Mouse (Mus musculus) embryonic facial prominence, embryonic 14.5 days (tissue): ENCODE results near the gene Nsmce1. TPM values are rescaled to one million over a fixed set of nuclear protein-coding genes. Genes with fewer than 3 reads are reported as not detected.
"Not testable (repeated sequence)": the region's sequence is repeated elsewhere in the genome, so short reads cannot be mapped to it uniquely, and the experiment has no call there.

Experiments
- ATAC-seq: fragments of 200-750 bp; cut with Nextera tagmentation; 2 replicates; pipeline ENCODE4 v1.8.0; 2017; ENCODE audit warnings: low read depth, moderate number of reproducible peaks, moderate TSS enrichment
- DNase-seq: peaks from one replicate; pipeline ENCODE4 v3.0.0-alpha.2; 2015; ENCODE audit warnings: low spot score
- H3K27ac ChIP-seq: fragments of 300-500 bp; sonication (generic); replicated peaks from 2 replicates; pipeline ENCODE4 v1.5.1; 2014; ENCODE audit warnings: low read depth, mild to moderate bottlenecking, low read length, moderate library complexity
- H3K27me3 ChIP-seq: fragments of 300-500 bp; sonication (generic); replicated peaks from 2 replicates; pipeline ENCODE4 v1.6.1; 2014; ENCODE audit warnings: low read length; ENCODE audit not compliant: control insufficient read depth, insufficient read depth
- H3K36me3 ChIP-seq: fragments of 300-500 bp; sonication (generic); 2 replicates; pipeline ENCODE4 v1.6.1; 2014; ENCODE audit warnings: low read length, mixed read lengths; ENCODE audit not compliant: control insufficient read depth, insufficient read depth
- H3K4me1 ChIP-seq: fragments of 300-500 bp; sonication (generic); 2 replicates; pipeline ENCODE4 v1.6.1; 2014; ENCODE audit warnings: antibody characterized with exemption, low read length; ENCODE audit not compliant: control insufficient read depth, insufficient read depth
- H3K4me2 ChIP-seq: fragments of 300-500 bp; sonication (generic); 2 replicates; pipeline ENCODE4 v1.6.1; 2014; ENCODE audit warnings: low read depth, mild to moderate bottlenecking, low read length, moderate library complexity, mixed read lengths
- H3K4me3 ChIP-seq: fragments of 300-500 bp; sonication (generic); 2 replicates; pipeline ENCODE4 v1.5.1; 2014; ENCODE audit warnings: low read depth, mild to moderate bottlenecking, low read length
- H3K9ac ChIP-seq: fragments of 300-500 bp; sonication (generic); 2 replicates; pipeline ENCODE4 v1.6.1; 2014; ENCODE audit warnings: low read depth, mild to moderate bottlenecking, low read length, moderate library complexity, mixed read lengths
- H3K9me3 ChIP-seq: fragments of 300-500 bp; sonication (generic); 2 replicates; pipeline ENCODE4 v1.6.1; 2016; ENCODE audit warnings: low read length; ENCODE audit not compliant: control insufficient read depth
- WGBS: fragments of 180-500 bp; shearing (Covaris S2); extraction: QIAGEN DNeasy Blood & Tissue Kit; methylation state at CpG from one replicate; pipeline ENCODE4 v1.1.7; 2014; 5-methylcytosine and 5-hydroxymethylcytosine counted together
- polyA plus RNA-seq: library from polyadenylated mRNA; unstranded; fragments of >200 nt; fragmentation: Nextera tagmentation; extraction: Ambion mirVana; gene quantifications from 2 replicates; pipeline ENCODE4 v1.2.1, GENCODE M21; 2014

The Nsmce1 gene
- polyA plus RNA-seq, 1 experiment from 2014 or later, result 115 TPM

- H3K4me1 ChIP-seq, result peaks cover 7% of the 10 kb centered on the region
- H3K27me3 ChIP-seq, result no peaks in the 10 kb centered on the region
- DNase-seq (no peak), ATAC-seq (no peak)
- peak overlapping the region; percentile 53 for H3K4me3 ChIP-seq
- H3K9ac ChIP-seq, result peak overlapping the region; percentile 74
- no peaks in the 10 kb centered on the region for H3K9me3 ChIP-seq
- H3K27ac ChIP-seq, result peak overlapping the region; percentile 96
- H3K4me2 ChIP-seq, result peak overlapping the region; percentile 82
- 16% methylated on average over 10 of the region's 10 CpGs for WGBS
- H3K36me3 ChIP-seq, result no peaks in the 10 kb centered on the region
Observed at GRCm38 (mm10) chr7:125444076-125444463, 47.3 kb downstream of the Nsmce1 start.

- H3K27me3 ChIP-seq, result no peaks in the 10 kb centered on the region
- H3K9ac ChIP-seq, result no peak overlapping the region
- peaks cover 7% of the 10 kb centered on the region for H3K4me1 ChIP-seq
- DNase-seq (no peak), ATAC-seq (no peak)
- no peak overlapping the region for H3K4me2 ChIP-seq
- H3K36me3 ChIP-seq, result no peaks in the 10 kb centered on the region
- no peak overlapping the region for H3K27ac ChIP-seq
- no peak overlapping the region for H3K4me3 ChIP-seq
- 68% methylated on average over 4 of the region's 4 CpGs for WGBS
- no peaks in the 10 kb centered on the region for H3K9me3 ChIP-seq
Observed at GRCm38 (mm10) chr7:125442323-125442722, 49.1 kb downstream of the Nsmce1 start.

GRCm38 (mm10) chr7:125434666-125435290 lies 56.6 kb downstream of the Nsmce1 start:
- H3K4me1 ChIP-seq, result no peaks in the 10 kb centered on the region
- no peak overlapping the region for H3K27ac ChIP-seq
- H3K36me3 ChIP-seq, result no peaks in the 10 kb centered on the region
- ATAC-seq (no peak), DNase-seq (peak; percentile 32)
- H3K27me3 ChIP-seq, result no peaks in the 10 kb centered on the region
- 0 out of 2 replicates have a peak overlapping the region, but pooled peaks have one; percentile 19 for H3K9ac ChIP-seq
- no peak overlapping the region for H3K4me3 ChIP-seq
- no peak overlapping the region for H3K4me2 ChIP-seq
- H3K9me3 ChIP-seq, result no peaks in the 10 kb centered on the region
- WGBS, result 40% methylated on average over 8 of the region's 8 CpGs

GRCm38 (mm10) chr7:125433874-125434273 lies 57.5 kb downstream of the Nsmce1 start:
- WGBS, result 84% methylated on average over 3 of the region's 3 CpGs
- Histone ChIP-seq H3K4me3 (no peak overlapping the region), H3K36me3 (no peaks in the 10 kb centered on the region), H3K27ac (no peak overlapping the region), H3K27me3 (no peaks in the 10 kb centered on the region), H3K9me3 (no peaks in the 10 kb centered on the region), H3K9ac (no peak overlapping the region), H3K4me2 (no peak overlapping the region), H3K4me1 (no peaks in the 10 kb centered on the region)
- DNase-seq (no peak), ATAC-seq (no peak)

- H3K36me3 ChIP-seq, result no peaks in the 10 kb centered on the region
- no peaks in the 10 kb centered on the region for H3K27me3 ChIP-seq
- H3K9ac ChIP-seq, result no peak overlapping the region
- 69% methylated on average over 7 of the region's 7 CpGs for WGBS
- no peak overlapping the region for H3K4me2 ChIP-seq
- H3K4me3 ChIP-seq, result no peak overlapping the region
- no peaks in the 10 kb centered on the region for H3K9me3 ChIP-seq
- H3K27ac ChIP-seq, result no peak overlapping the region
- DNase-seq (no peak), ATAC-seq (no peak)
- H3K4me1 ChIP-seq, result no peaks in the 10 kb centered on the region
Observed at GRCm38 (mm10) chr7:125430170-125430842, 61.1 kb downstream of the Nsmce1 start.

GRCm38 (mm10) chr7:125428816-125429500 lies 62.4 kb downstream of the Nsmce1 start:
- not testable (repeated sequence) for ATAC-seq, DNase-seq
- WGBS, result 76% methylated on average over 5 of the region's 5 CpGs

GRCm38 (mm10) chr7:125428381-125428780 lies 63.0 kb downstream of the Nsmce1 start:
- Histone ChIP-seq H3K4me1 (no peaks in the 10 kb centered on the region), H3K9ac (no peak overlapping the region), H3K9me3 (no peaks in the 10 kb centered on the region), H3K27me3 (no peaks in the 10 kb centered on the region), H3K4me3 (no peak overlapping the region), H3K36me3 (no peaks in the 10 kb centered on the region), H3K4me2 (no peak overlapping the region), H3K27ac (no peak overlapping the region)
- DNase-seq, result no peak
- WGBS, result 74% methylated on average over 7 of the region's 7 CpGs
- ATAC-seq, result no peak

More at GRCm38 (mm10) chr7:125428816-125429500, 62.4 kb downstream of the Nsmce1 start:
- H3K4me1 ChIP-seq, H3K9me3 ChIP-seq, H3K27me3 ChIP-seq, H3K27ac ChIP-seq, H3K4me3 ChIP-seq, H3K36me3 ChIP-seq, H3K9ac ChIP-seq, H3K4me2 ChIP-seq: not testable (repeated sequence)

GRCm38 (mm10) chr7:125427492-125428090 lies 63.8 kb downstream of the Nsmce1 start:
- no peak overlapping the region for H3K4me2 ChIP-seq
- ATAC-seq (no peak; the same call in 1 of the 2 replicates), DNase-seq (peak; percentile 33)
- no peaks in the 10 kb centered on the region for H3K9me3 ChIP-seq
- no peaks in the 10 kb centered on the region for H3K27me3 ChIP-seq
- H3K9ac ChIP-seq, result no peak overlapping the region
- H3K27ac ChIP-seq, result no peak overlapping the region
- H3K4me1 ChIP-seq, result no peaks in the 10 kb centered on the region
- H3K36me3 ChIP-seq, result no peaks in the 10 kb centered on the region
- H3K4me3 ChIP-seq, result no peak overlapping the region
- 60% methylated on average over 12 of the region's 12 CpGs for WGBS
